In genomic region chr5:118043761-118044160, GRCm38 (mm10) we compare ENCODE assay signal across 27 mouse cellular contexts. TPM values are rescaled to one million over a fixed set of nuclear protein-coding genes. Genes with fewer than 3 reads are reported as not detected.
"Had no signal": no experiment of that assay in that cellular context is flagged by ENCODE, and none has a peak within 500 bp of the region (broad histone marks: within the 10 kb centered on the region; RNA-seq: fewer than 3 reads in every experiment).

No protein-coding gene starts in this region.

- H3K9me3 ChIP-seq: heart, embryonic 13.5 days; heart, embryonic 15.5 days; hindbrain, embryonic 13.5 days; hindbrain, embryonic 15.5 days; kidney, embryonic 15.5 days; limb, embryonic 13.5 days; limb, embryonic 15.5 days; liver, embryonic 12.5 days had no signal

- H3K9ac ChIP-seq: heart, embryonic 13.5 days; heart, embryonic 15.5 days; hindbrain, embryonic 13.5 days; hindbrain, embryonic 15.5 days; kidney, embryonic 15.5 days; limb, embryonic 13.5 days; limb, embryonic 15.5 days; liver, embryonic 12.5 days; liver, embryonic 14.5 days had no signal

- H3K27ac ChIP-seq: gastrocnemius, adult 2 months; heart, adult 2 months; heart, embryonic 13.5 days; heart, embryonic 15.5 days; hindbrain, embryonic 13.5 days; hindbrain, embryonic 15.5 days; hindbrain, postnatal 0 days; kidney, embryonic 15.5 days; kidney, postnatal 0 days; limb, embryonic 13.5 days; limb, embryonic 15.5 days; liver, embryonic 12.5 days; liver, embryonic 14.5 days had no signal

- H3K4me3 ChIP-seq: gastrocnemius, adult 2 months; heart, adult 2 months; heart, embryonic 13.5 days; heart, embryonic 15.5 days; hindbrain, embryonic 13.5 days; hindbrain, embryonic 15.5 days; kidney, embryonic 15.5 days; limb, embryonic 13.5 days; limb, embryonic 15.5 days; liver, embryonic 12.5 days had no signal

- H3K4me1 ChIP-seq: heart, embryonic 15.5 days; kidney, embryonic 15.5 days; limb, embryonic 13.5 days; limb, embryonic 15.5 days had no signal

- H3K36me3 ChIP-seq: heart, embryonic 13.5 days; heart, embryonic 15.5 days; hindbrain, embryonic 13.5 days; hindbrain, embryonic 15.5 days; kidney, embryonic 15.5 days; limb, embryonic 13.5 days; limb, embryonic 15.5 days; liver, embryonic 12.5 days had no signal

- DNase-seq: gastrocnemius, adult 2 months; gastrocnemius, postnatal 14 days; gastrocnemius, postnatal 36 days; heart, adult 11 months; heart, adult 2 months; heart, postnatal 14 days; heart, postnatal 36 days; kidney, adult 11 months; kidney, adult 2 months; kidney, adult 9 months; kidney, postnatal 14 days; kidney, postnatal 36 days; layer of hippocampus, adult 9-11 months; layer of hippocampus, postnatal 36 days; left cerebral cortex, postnatal 4 days had no signal

RNA-seq across cellular contexts. Expression of gene Tesc, which starts 16.2 kb away (rescaled TPM):
- total RNA-seq: hematopoietic stem cell, adult 5-6 weeks had no signal
